Mouse (Mus musculus) limb, embryonic 14.5 days (tissue): ENCODE data around the gene Rgs6. TPM values are rescaled to one million over a fixed set of nuclear protein-coding genes. Genes with fewer than 3 reads are reported as not detected.

Experiments used
- ATAC-seq: fragments of 200-750 bp; cut with Nextera tagmentation; 2 replicates; pipeline ENCODE4 v1.8.0; 2017; ENCODE audit warnings: low read depth, moderate number of reproducible peaks, moderate TSS enrichment; ENCODE audit not compliant: low FRiP score
- DNase-seq: peaks from one replicate; pipeline ENCODE4 v3.0.0-alpha.2; 2015; ENCODE audit warnings: low spot score
- H3K27ac ChIP-seq: fragments of 300-500 bp; sonication (generic); replicated peaks from 2 replicates; pipeline ENCODE4 v1.5.1; 2014; ENCODE audit warnings: low read depth, mild to moderate bottlenecking, low read length, moderate library complexity, mixed read lengths
- H3K27me3 ChIP-seq: fragments of 300-500 bp; sonication (generic); 2 replicates; pipeline ENCODE4 v1.6.1; 2014; ENCODE audit warnings: low read length, mixed read lengths; ENCODE audit not compliant: control insufficient read depth, insufficient read depth
- H3K36me3 ChIP-seq: fragments of 300-500 bp; sonication (generic); 2 replicates; pipeline ENCODE4 v1.6.1; 2014; ENCODE audit warnings: mild to moderate bottlenecking, low read length, moderate library complexity, mixed read lengths; ENCODE audit not compliant: control insufficient read depth, insufficient read depth
- H3K4me1 ChIP-seq: fragments of 300-500 bp; sonication (generic); 2 replicates; pipeline ENCODE4 v1.6.1; 2014; ENCODE audit warnings: antibody characterized with exemption, low read length, mixed read lengths; ENCODE audit not compliant: control insufficient read depth, insufficient read depth
- H3K4me2 ChIP-seq: fragments of 300-500 bp; sonication (generic); replicated peaks from 2 replicates; pipeline ENCODE4 v1.6.1; 2014; ENCODE audit warnings: low read depth, mild to moderate bottlenecking, low read length, moderate library complexity; ENCODE audit not compliant: severe bottlenecking
- H3K4me3 ChIP-seq: fragments of 300-500 bp; sonication (generic); replicated peaks from 2 replicates; pipeline ENCODE4 v1.5.1; 2014; ENCODE audit warnings: low read length
- H3K9ac ChIP-seq: fragments of 300-500 bp; sonication (generic); 2 replicates; pipeline ENCODE4 v1.6.1; 2014; ENCODE audit warnings: mild to moderate bottlenecking, low read depth, low read length, moderate library complexity; ENCODE audit not compliant: severe bottlenecking
- H3K9me3 ChIP-seq: fragments of 300-500 bp; sonication (generic); 2 replicates; pipeline ENCODE4 v1.6.1; 2016; ENCODE audit warnings: low read length; ENCODE audit not compliant: control insufficient read depth
- POLR2A ChIP-seq: fragments of 200-500 bp; IDR thresholded peaks from 2 replicates; pipeline ENCODE4 v1.8.0; 2012; ENCODE audit warnings: inconsistent platforms, mild to moderate bottlenecking, moderate library complexity, borderline replicate concordance; ENCODE audit not compliant: insufficient read depth, insufficient read length; ENCODE audit errors: extremely low read depth
- WGBS: fragments of 180-500 bp; shearing (Covaris S2); extraction: QIAGEN DNeasy Blood & Tissue Kit; methylation state at CpG from one replicate; pipeline ENCODE4 v1.1.7; 2014; 5-methylcytosine and 5-hydroxymethylcytosine counted together
- polyA plus RNA-seq, 2 experiments: library from polyadenylated mRNA; depleted of rRNA in 1 of 2; stranded (reverse) in 1 of 2; unstranded in 1 of 2; fragments of >200 nt; fragmentation: Nextera tagmentation in 1 of 2; extraction: Ambion mirVana in 1 of 2; gene quantifications; 2 replicates each; pipeline versions ENCODE4 v1.2.1 to v1.2.3; 2012 to 2014

The Rgs6 gene
- polyA plus RNA-seq, 2 experiments = 1.2 to 1.5 TPM

DNA sequence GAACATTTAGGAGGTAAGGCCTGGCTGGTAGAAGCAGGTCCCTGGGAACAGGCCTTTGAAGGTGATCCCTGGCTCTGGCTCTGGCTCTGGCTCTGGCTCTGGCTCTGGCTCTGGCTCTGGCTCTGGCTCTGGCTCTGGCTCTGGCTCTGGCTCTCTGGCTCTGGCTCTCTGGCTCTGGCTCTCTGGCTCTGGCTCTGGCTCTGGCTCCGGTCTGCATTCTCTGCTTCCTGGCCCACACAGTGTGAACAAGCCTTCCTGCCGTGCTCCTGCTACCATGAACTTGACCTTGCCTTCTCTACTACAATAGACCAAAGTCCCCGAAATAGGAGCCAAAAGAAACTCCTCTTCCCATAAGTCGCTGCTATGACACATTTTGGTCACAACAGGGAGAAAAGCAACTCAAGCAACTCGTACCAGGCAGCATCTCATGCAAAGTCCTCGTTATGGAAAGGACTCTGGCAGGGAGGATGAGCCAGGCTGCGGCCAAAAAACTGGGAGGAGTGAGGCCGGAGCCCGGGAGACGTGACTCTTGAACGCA is 412.0 kb downstream of the Rgs6 start:
- no peak overlapping the region for H3K9ac ChIP-seq
- no peaks in the 10 kb centered on the region for H3K27me3 ChIP-seq
- no peak for DNase-seq
- H3K4me2 ChIP-seq = no peak overlapping the region
- H3K36me3 ChIP-seq = no peaks in the 10 kb centered on the region
- WGBS = 82% methylated on average over 11 of the region's 11 CpGs
- H3K4me3 ChIP-seq = no peak overlapping the region
- ATAC-seq = no peak
- TF ChIP-seq POLR2A = no peak
- no peaks in the 10 kb centered on the region for H3K9me3 ChIP-seq
- no peaks in the 10 kb centered on the region for H3K4me1 ChIP-seq
- H3K27ac ChIP-seq = no peak overlapping the region

- no peak overlapping the region for H3K27ac ChIP-seq
- H3K9ac ChIP-seq = no peak overlapping the region
- ATAC-seq (peak; percentile 65; the same call in 1 of the 2 replicates), DNase-seq (peak; percentile 71)
- no peaks in the 10 kb centered on the region for H3K9me3 ChIP-seq
- 34% methylated on average over 4 of the region's 4 CpGs for WGBS
- TF ChIP-seq POLR2A = no peak
- H3K27me3 ChIP-seq = no peaks in the 10 kb centered on the region
- no peaks in the 10 kb centered on the region for H3K4me1 ChIP-seq
- no peaks in the 10 kb centered on the region for H3K36me3 ChIP-seq
- no peak overlapping the region for H3K4me3 ChIP-seq
- no peak overlapping the region for H3K4me2 ChIP-seq
Observed at GRCm38 (mm10) chr12:83000957-83001356, 412.9 kb downstream of the Rgs6 start.

DNA sequence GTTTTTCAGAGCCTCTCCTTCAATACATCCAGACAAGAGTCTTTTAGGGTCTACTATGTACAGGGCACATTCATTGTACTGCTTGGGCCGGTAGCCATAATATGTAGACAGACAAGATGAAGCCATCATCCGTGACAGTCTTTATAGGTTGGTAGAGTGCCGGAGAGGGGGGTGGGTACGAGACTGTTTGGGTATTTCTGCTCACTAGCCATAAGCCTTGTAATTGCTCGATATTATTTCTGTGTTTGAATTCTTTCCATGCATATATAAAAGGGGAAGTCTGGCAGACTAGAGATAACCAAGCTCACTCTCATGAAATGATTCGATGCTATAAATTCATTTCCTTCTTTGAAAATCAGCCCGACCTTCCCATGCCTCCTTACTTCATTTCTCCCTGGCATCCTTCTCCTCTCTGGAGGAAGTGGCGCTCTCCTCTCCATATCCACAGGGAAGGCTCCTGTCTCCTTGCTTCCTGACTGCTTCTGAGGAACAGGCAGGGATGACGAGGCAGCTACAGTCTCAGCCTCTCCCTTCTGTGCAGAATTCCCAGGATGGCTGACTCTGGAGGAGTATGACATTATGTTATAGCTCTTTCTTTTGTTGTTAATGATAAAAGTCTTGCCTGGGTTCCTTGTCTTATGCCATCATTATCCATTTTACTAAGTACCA is 416.1 kb downstream of the Rgs6 start:
- Histone ChIP-seq H3K27me3 (no peaks in the 10 kb centered on the region), H3K4me1 (no peaks in the 10 kb centered on the region), H3K4me2 (no peak overlapping the region), H3K36me3 (no peaks in the 10 kb centered on the region), H3K27ac (no peak overlapping the region), H3K9ac (no peak overlapping the region), H3K9me3 (no peaks in the 10 kb centered on the region), H3K4me3 (no peak overlapping the region)
- DNase-seq = no peak
- WGBS = 74% methylated on average over 9 of the region's 9 CpGs
- ATAC-seq = no peak
- TF ChIP-seq POLR2A = no peak

DNA sequence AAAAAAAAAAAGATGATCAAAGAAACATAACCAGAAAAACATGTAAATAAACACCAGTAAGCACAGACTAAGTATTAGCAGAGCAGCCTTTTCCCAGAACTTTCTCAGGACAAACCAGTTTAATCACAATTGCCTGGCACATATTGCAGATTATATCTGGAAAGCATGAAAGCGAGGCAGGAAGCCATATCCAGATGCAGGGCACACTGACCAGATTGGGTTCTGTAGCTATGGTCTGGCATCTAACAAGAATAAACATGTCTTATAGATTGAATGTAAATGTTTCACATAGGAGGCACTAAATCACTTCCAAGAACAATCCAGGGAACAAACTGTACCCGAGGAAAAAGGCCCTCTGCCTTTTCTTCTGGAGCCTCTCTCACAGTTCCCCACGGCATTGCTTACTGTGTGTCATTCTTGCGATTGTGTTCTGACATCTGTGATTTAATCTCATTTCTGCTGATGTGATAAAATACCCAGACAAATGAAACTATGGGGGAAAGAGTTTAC is 423.0 kb downstream of the Rgs6 start:
- 79% methylated on average over 4 of the region's 4 CpGs for WGBS
- TF ChIP-seq POLR2A = no peak
- Histone ChIP-seq H3K9ac (no peak overlapping the region), H3K27ac (no peak overlapping the region), H3K4me1 (no peaks in the 10 kb centered on the region), H3K27me3 (no peaks in the 10 kb centered on the region), H3K4me2 (no peak overlapping the region), H3K36me3 (no peaks in the 10 kb centered on the region), H3K4me3 (no peak overlapping the region), H3K9me3 (no peaks in the 10 kb centered on the region)
- no peak for DNase-seq
- ATAC-seq = no peak

- Histone ChIP-seq H3K27ac (no peak overlapping the region), H3K9me3 (no peaks in the 10 kb centered on the region), H3K9ac (no peak overlapping the region), H3K4me2 (no peak overlapping the region), H3K36me3 (no peaks in the 10 kb centered on the region), H3K4me1 (no peaks in the 10 kb centered on the region), H3K4me3 (no peak overlapping the region), H3K27me3 (no peaks in the 10 kb centered on the region)
- TF ChIP-seq POLR2A = no peak
- DNase-seq = no peak
- ATAC-seq = no peak
- WGBS = 70% methylated on average over 4 of the region's 4 CpGs
Observed at GRCm38 (mm10) chr12:83013918-83014691, 426.0 kb downstream of the Rgs6 start.
